Mouse (Mus musculus) frontal cortex, adult 2 months (tissue): ENCODE data around the gene Map4k4. TPM values are rescaled to one million over a fixed set of nuclear protein-coding genes. Genes with fewer than 3 reads are reported as not detected.

Experiments used
- DNase-seq, 2 experiments: peaks; one replicate each; pipeline ENCODE4 v3.0.0; 2022; ENCODE audit warnings: low spot score in 1 of 2; ENCODE audit errors: extremely low spot score in 1 of 2
- polyA plus RNA-seq: library from polyadenylated mRNA; depleted of rRNA; stranded (reverse); fragments of >200 nt; gene quantifications from 2 replicates; pipeline ENCODE4 v1.2.3, GENCODE M21; 2012

Map4k4 gene
- polyA plus RNA-seq, 1 experiment = 133 TPM

- no peak for DNase-seq
Observed at GRCm38 (mm10) chr1:40030287-40030975, 129.7 kb downstream of the Map4k4 start.

GRCm38 (mm10) chr1:40030976-40031356, 130.3 kb downstream of the Map4k4 start:
- DNase-seq = no peak

- no peak for DNase-seq
Observed at GRCm38 (mm10) chr1:40031626-40032025, 130.9 kb downstream of the Map4k4 start.

- no peak for DNase-seq
Observed at GRCm38 (mm10) chr1:40033315-40033714, 132.6 kb downstream of the Map4k4 start.

- DNase-seq = no peak
Observed at GRCm38 (mm10) chr1:40033743-40034420, 133.2 kb downstream of the Map4k4 start.

GRCm38 (mm10) chr1:40037831-40038230, 137.1 kb downstream of the Map4k4 start:
- DNase-seq = no peak

- DNase-seq = no peak
Observed at GRCm38 (mm10) chr1:40045686-40046085, 145.0 kb downstream of the Map4k4 start.

GRCm38 (mm10) chr1:40046600-40046999, 145.9 kb downstream of the Map4k4 start:
- no peak for DNase-seq

GRCm38 (mm10) chr1:40051157-40051556, 150.4 kb downstream of the Map4k4 start:
- DNase-seq = no peak

- DNase-seq = no peak
Observed at GRCm38 (mm10) chr1:40052156-40052555, 151.4 kb downstream of the Map4k4 start.

GRCm38 (mm10) chr1:40053071-40053470, 152.4 kb downstream of the Map4k4 start:
- no peak for DNase-seq

GRCm38 (mm10) chr1:40055051-40055450, 154.3 kb downstream of the Map4k4 start:
- DNase-seq = no peak

GRCm38 (mm10) chr1:40055963-40056362, 155.2 kb downstream of the Map4k4 start:
- peak; percentile 16 to 63 for DNase-seq

- DNase-seq = no peak
Observed at GRCm38 (mm10) chr1:40057351-40057750, 156.6 kb downstream of the Map4k4 start.

- DNase-seq = no peak
Observed at GRCm38 (mm10) chr1:40058013-40058412, 157.3 kb downstream of the Map4k4 start.

GRCm38 (mm10) chr1:40059122-40059774, 158.5 kb downstream of the Map4k4 start:
- DNase-seq = no peak

GRCm38 (mm10) chr1:40061359-40061758, 160.6 kb downstream of the Map4k4 start:
- DNase-seq = no peak

GRCm38 (mm10) chr1:40063409-40063808, 162.7 kb downstream of the Map4k4 start:
- DNase-seq = no peak

GRCm38 (mm10) chr1:40064508-40064907, 163.8 kb downstream of the Map4k4 start:
- DNase-seq = no peak

- DNase-seq = no peak
Observed at GRCm38 (mm10) chr1:40072558-40072957, 171.8 kb downstream of the Map4k4 start.

GRCm38 (mm10) chr1:40073779-40074178, 173.1 kb downstream of the Map4k4 start, which contains the start of gene Il1r2:
Il1r2 (plus strand) TSS chr1:40074079.
- DNase-seq = no peak
